Mouse (Mus musculus): ENCODE data around the gene Usp29.

DNA sequence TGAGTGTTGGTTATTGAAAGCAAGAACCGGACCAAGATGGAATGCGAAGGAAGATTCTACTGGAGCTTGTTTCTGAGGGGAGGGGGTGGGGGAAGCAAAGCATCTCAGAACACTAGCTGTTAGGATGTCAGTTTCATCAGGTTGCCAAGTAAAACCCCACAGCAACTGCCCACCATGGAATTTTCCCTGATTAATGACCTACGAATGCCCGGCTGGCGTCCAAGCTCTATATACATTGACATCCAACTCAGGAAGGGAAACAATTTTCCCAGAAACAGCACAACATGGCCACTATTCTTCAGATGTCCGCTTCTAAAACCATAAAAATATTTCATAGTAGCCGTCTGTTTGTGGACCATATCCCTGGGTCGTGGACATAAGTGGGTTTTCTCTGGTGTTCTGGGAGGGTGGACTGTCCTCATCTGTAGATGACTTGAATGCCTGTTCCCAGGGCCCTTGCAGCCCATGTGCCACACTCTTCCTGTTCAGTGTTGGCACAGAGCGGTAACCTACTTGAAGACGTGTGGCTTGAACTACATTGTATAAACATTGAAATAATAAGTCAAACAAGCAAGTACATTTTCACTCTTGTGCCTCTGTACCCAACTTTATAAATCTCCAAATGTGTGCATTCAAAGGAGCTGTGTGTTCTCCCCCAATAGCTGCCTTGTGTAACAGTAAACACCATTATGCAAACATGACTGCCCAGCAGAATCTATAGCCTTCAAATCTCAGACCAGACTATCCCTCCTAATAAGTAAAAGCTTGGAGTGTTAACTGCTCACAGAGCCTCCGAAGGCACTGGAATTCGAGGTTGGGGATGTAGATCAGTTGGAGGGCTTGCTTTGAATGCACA is 70.4 kb downstream of the Usp29 start:
- TF ChIP-seq CTCF (IDR thresholded peaks at IDR 0.05; ENCODE audit: low read depth) (no peak), EP300 (IDR thresholded peaks at IDR 0.05; ENCODE audit: low read depth) (no peak)

Measured in liver, embryonic 14.5 days (tissue).